Mouse (Mus musculus) lung, embryonic 16.5 days (tissue): Measurements from ENCODE around the gene Lect2. TPM values are rescaled to one million over a fixed set of nuclear protein-coding genes. Genes with fewer than 3 reads are reported as not detected.

Experiments used
- ATAC-seq: fragments of 200-750 bp; cut with Nextera tagmentation; 2 replicates; pipeline ENCODE4 v1.8.0; 2017; ENCODE audit warnings: low read depth, mild to moderate bottlenecking, moderate library complexity
- H3K27ac ChIP-seq: fragments of 300-500 bp; sonication (generic); 2 replicates; pipeline ENCODE4 v1.5.1; 2014; ENCODE audit warnings: mild to moderate bottlenecking, control low read depth, low read length
- H3K27me3 ChIP-seq: fragments of 300-500 bp; sonication (generic); 2 replicates; pipeline ENCODE4 v1.6.1; 2014; ENCODE audit warnings: low read depth, low read length, mixed read lengths; ENCODE audit not compliant: control insufficient read depth, insufficient read depth
- H3K36me3 ChIP-seq: fragments of 300-500 bp; sonication (generic); 2 replicates; pipeline ENCODE4 v1.6.1; 2014; ENCODE audit warnings: low read length; ENCODE audit not compliant: control insufficient read depth, insufficient read depth
- H3K4me1 ChIP-seq: fragments of 300-500 bp; sonication (generic); replicated peaks from 2 replicates; pipeline ENCODE4 v1.6.1; 2014; ENCODE audit warnings: low read length, mixed read lengths; ENCODE audit not compliant: control insufficient read depth, insufficient read depth
- H3K4me2 ChIP-seq: fragments of 300-500 bp; sonication (generic); 2 replicates; pipeline ENCODE4 v1.6.1; 2014; ENCODE audit warnings: low read depth, low read length, control low read depth
- H3K4me3 ChIP-seq: fragments of 300-500 bp; sonication (generic); 2 replicates; pipeline ENCODE4 v1.5.1; 2014; ENCODE audit warnings: mild to moderate bottlenecking, low read length, control low read depth
- H3K9ac ChIP-seq: fragments of 300-500 bp; sonication (generic); 2 replicates; pipeline ENCODE4 v1.6.1; 2014; ENCODE audit warnings: low read length, control low read depth
- H3K9me3 ChIP-seq: fragments of 300-500 bp; sonication (generic); 2 replicates; pipeline ENCODE4 v1.6.1; 2016; ENCODE audit warnings: low read length; ENCODE audit not compliant: control insufficient read depth
- WGBS: fragments of 180-500 bp; shearing (Covaris S2); extraction: QIAGEN DNeasy Blood & Tissue Kit; methylation state at CpG from one replicate; pipeline ENCODE4 v1.1.7; 2014; 5-methylcytosine and 5-hydroxymethylcytosine counted together
- polyA plus RNA-seq: library from polyadenylated mRNA; unstranded; fragments of >200 nt; fragmentation: Nextera tagmentation; extraction: Ambion mirVana; gene quantifications from 2 replicates; pipeline ENCODE4 v1.2.1, GENCODE M21; 2015

The Lect2 gene
- polyA plus RNA-seq, 1 experiment from 2014 or later = not detected

GRCm38 (mm10) chr13:56550574-56550973, 2.3 kb upstream of the Lect2 start:
- ATAC-seq = no peak
- H3K36me3 ChIP-seq = no peaks in the 10 kb centered on the region
- H3K27ac ChIP-seq = no peak overlapping the region
- H3K4me3 ChIP-seq = no peak overlapping the region
- WGBS = 10% methylated on average over 1 of the region's 1 CpGs
- H3K9ac ChIP-seq = no peak overlapping the region
- H3K4me1 ChIP-seq = no peaks in the 10 kb centered on the region
- no peaks in the 10 kb centered on the region for H3K9me3 ChIP-seq
- no peaks in the 10 kb centered on the region for H3K27me3 ChIP-seq
- no peak overlapping the region for H3K4me2 ChIP-seq

DNA sequence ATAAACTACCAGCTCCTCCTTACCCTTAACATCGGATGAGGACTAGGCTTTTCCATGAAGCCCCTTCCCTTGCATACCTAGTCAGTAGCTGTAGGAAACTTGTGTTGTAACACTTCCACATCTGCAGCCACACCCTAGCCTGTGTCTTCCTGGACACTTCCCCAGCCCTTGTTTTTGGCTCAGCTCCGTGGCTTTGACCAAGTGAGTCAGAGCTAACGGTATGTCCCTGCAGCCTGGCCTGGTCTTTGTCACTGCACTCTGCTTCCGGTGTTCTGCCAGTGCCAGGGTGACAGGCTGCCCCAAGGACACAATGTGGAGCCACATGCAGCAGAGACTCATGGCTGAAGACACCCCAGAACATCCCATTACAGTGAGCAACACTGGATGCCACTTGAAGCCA, 1.1 kb upstream of the Lect2 start:
- Histone ChIP-seq H3K9me3 (no peaks in the 10 kb centered on the region), H3K36me3 (no peaks in the 10 kb centered on the region), H3K9ac (no peak overlapping the region), H3K4me1 (no peaks in the 10 kb centered on the region), H3K4me2 (no peak overlapping the region), H3K27ac (no peak overlapping the region), H3K27me3 (no peaks in the 10 kb centered on the region), H3K4me3 (no peak overlapping the region)
- no peak for ATAC-seq
- WGBS = 48% methylated on average over 4 of the region's 4 CpGs

DNA sequence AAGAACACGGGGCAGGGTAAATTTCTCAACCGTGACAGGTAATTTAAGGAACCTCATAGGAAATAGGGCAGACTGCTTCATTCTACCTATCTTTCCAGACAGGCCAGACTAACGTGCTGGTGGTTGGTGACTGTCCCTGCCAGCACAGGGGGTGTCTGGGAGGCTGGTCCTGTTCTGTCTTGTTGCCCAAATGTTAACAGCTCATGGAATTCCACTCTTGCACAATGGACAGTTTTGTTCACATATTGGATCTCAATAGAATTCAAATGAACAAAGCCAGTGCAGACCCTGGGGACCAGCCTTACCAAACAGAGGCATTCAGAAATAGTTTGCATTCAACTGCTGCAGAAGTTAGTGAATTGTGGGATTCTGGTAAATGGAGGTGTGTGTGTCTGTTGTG, 3.3 kb downstream of the Lect2 start:
- H3K9me3 ChIP-seq = no peaks in the 10 kb centered on the region
- H3K4me2 ChIP-seq = no peak overlapping the region
- H3K27me3 ChIP-seq = no peaks in the 10 kb centered on the region
- no peak overlapping the region for H3K4me3 ChIP-seq
- 59% methylated on average over 3 of the region's 3 CpGs for WGBS
- no peak for ATAC-seq
- no peaks in the 10 kb centered on the region for H3K36me3 ChIP-seq
- no peaks in the 10 kb centered on the region for H3K4me1 ChIP-seq
- no peak overlapping the region for H3K27ac ChIP-seq
- no peak overlapping the region for H3K9ac ChIP-seq

GRCm38 (mm10) chr13:56543805-56544204, 4.5 kb downstream of the Lect2 start:
- Histone ChIP-seq H3K9me3 (no peaks in the 10 kb centered on the region), H3K36me3 (no peaks in the 10 kb centered on the region), H3K9ac (no peak overlapping the region), H3K27me3 (no peaks in the 10 kb centered on the region), H3K4me1 (no peaks in the 10 kb centered on the region), H3K4me2 (no peak overlapping the region), H3K27ac (no peak overlapping the region), H3K4me3 (no peak overlapping the region)
- no peak for ATAC-seq
- 80% methylated on average over 9 of the region's 9 CpGs for WGBS

DNA sequence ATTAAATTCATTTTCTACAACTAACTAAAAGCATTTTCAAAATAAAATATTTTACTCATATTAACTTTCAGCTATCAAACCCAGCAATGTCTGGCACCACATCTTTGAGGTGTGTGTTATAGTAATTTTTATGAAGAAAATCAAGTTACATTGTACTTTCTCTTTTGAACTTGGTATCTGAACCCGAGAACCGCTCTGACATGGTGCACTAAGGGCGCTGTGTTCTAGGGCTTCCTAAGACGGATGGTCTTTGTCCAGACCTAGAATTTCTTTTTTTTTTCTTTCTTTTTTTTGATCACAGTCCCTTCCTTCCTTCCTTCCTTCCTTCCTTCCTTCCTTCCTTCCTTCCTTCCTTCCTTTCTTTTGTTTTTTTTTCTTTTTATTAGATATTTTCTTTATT, 8.5 kb downstream of the Lect2 start:
- WGBS = 91% methylated on average over 4 of the region's 4 CpGs
- ATAC-seq = no peak
- Histone ChIP-seq H3K27ac (no peak overlapping the region), H3K9ac (no peak overlapping the region), H3K4me2 (no peak overlapping the region), H3K36me3 (no peaks in the 10 kb centered on the region), H3K4me3 (no peak overlapping the region), H3K4me1 (no peaks in the 10 kb centered on the region), H3K27me3 (no peaks in the 10 kb centered on the region), H3K9me3 (no peaks in the 10 kb centered on the region; the same call in 1 of the 2 replicates)

- Histone ChIP-seq H3K4me3 (no peak overlapping the region), H3K9me3 (peaks cover 7% of the 10 kb centered on the region; the same call in 1 of the 2 replicates), H3K9ac (no peak overlapping the region), H3K27me3 (no peaks in the 10 kb centered on the region), H3K36me3 (no peaks in the 10 kb centered on the region), H3K27ac (no peak overlapping the region), H3K4me1 (no peaks in the 10 kb centered on the region), H3K4me2 (no peak overlapping the region)
- 78% methylated on average over 12 of the region's 12 CpGs for WGBS
- no peak for ATAC-seq
Measured at GRCm38 (mm10) chr13:56537026-56537425, 11.3 kb downstream of the Lect2 start.

DNA sequence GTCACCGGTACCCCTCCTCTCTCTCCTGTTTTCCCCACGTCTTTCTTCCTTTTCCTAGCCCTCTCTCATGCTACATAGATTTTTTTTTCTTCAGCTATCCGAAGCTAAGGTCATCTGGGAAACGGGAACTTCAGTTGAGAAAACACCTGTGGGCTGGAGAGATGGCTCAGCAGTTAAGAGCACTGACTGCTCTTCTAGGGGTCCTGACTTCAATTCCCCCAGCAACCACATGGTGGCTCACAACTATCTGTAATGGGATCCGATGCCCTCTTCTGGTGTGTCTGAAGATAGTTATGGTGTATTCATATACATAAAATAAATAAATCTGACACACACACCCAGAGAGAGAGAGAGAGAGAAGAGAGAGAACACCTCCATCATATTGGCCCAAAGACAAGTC, 12.7 kb downstream of the Lect2 start:
- 73% methylated on average over 5 of the region's 5 CpGs for WGBS
- Histone ChIP-seq H3K27ac (no peak overlapping the region), H3K4me2 (no peak overlapping the region), H3K4me1 (no peaks in the 10 kb centered on the region), H3K9me3 (peaks cover 7% of the 10 kb centered on the region; the same call in 1 of the 2 replicates), H3K27me3 (no peaks in the 10 kb centered on the region), H3K4me3 (no peak overlapping the region), H3K36me3 (no peaks in the 10 kb centered on the region), H3K9ac (no peak overlapping the region)
- ATAC-seq = no peak

DNA sequence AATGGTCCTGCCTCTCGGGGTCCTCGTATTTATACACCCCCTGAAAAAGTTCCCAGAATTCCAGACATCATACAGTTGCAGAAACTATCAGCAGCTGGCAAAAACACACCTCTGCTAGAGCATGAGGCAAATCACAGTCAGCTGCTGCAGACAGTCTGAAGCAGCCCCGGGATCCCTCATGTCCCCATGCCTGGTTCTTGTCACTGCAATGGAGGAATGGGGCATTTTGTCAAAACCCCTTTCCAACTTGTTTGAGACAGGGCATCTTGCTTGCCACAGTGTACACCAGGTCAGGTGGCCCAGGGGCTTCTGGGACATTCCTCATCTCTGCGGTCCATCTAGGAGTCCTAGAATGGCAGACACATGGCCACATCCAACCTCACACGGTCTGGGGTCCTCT, 13.4 kb downstream of the Lect2 start:
- ATAC-seq = no peak
- peaks cover 7% of the 10 kb centered on the region; the same call in 1 of the 2 replicates for H3K9me3 ChIP-seq
- 82% methylated on average over 5 of the region's 5 CpGs for WGBS
- no peaks in the 10 kb centered on the region for H3K27me3 ChIP-seq
- no peak overlapping the region for H3K4me2 ChIP-seq
- no peak overlapping the region for H3K27ac ChIP-seq
- H3K4me3 ChIP-seq = no peak overlapping the region
- no peak overlapping the region for H3K9ac ChIP-seq
- H3K4me1 ChIP-seq = no peaks in the 10 kb centered on the region
- H3K36me3 ChIP-seq = no peaks in the 10 kb centered on the region

- peaks cover 7% of the 10 kb centered on the region; the same call in 1 of the 2 replicates for H3K9me3 ChIP-seq
- H3K27me3 ChIP-seq = no peaks in the 10 kb centered on the region; the same call in 1 of the 2 replicates
- no peak for ATAC-seq
- no peak overlapping the region for H3K27ac ChIP-seq
- H3K9ac ChIP-seq = no peak overlapping the region
- WGBS = 33% methylated on average over 8 of the region's 8 CpGs
- no peak overlapping the region for H3K4me2 ChIP-seq
- no peak overlapping the region for H3K4me3 ChIP-seq
- no peaks in the 10 kb centered on the region for H3K36me3 ChIP-seq
- H3K4me1 ChIP-seq = no peaks in the 10 kb centered on the region
Measured at GRCm38 (mm10) chr13:56529685-56530084, 18.6 kb downstream of the Lect2 start.

DNA sequence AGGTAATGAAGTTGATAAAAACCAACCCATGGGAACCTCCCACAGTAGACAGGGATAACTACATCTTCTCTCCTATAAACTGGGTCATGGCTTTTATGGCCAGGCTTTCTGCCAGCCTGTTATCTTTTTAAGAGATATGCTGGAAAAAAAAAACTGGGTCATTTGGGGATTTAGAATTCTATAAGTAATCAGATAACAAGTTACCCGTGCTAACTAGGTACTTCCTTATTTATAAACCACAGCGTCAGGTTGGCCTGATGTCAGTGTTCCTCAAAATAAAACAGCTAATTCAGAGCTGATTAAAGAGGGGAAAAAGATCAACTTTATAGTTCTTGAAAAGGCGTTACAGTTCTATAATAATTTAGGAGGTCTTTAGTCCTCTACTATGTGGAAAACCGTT, 19.3 kb downstream of the Lect2 start:
- no peak overlapping the region for H3K27ac ChIP-seq
- ATAC-seq = no peak
- H3K9ac ChIP-seq = no peak overlapping the region
- H3K27me3 ChIP-seq = no peaks in the 10 kb centered on the region; the same call in 1 of the 2 replicates
- no peak overlapping the region for H3K4me3 ChIP-seq
- WGBS = 66% methylated on average over 4 of the region's 4 CpGs
- H3K4me2 ChIP-seq = no peak overlapping the region
- peaks cover 7% of the 10 kb centered on the region; the same call in 1 of the 2 replicates for H3K9me3 ChIP-seq
- H3K4me1 ChIP-seq = no peaks in the 10 kb centered on the region
- H3K36me3 ChIP-seq = no peaks in the 10 kb centered on the region
